Mouse (Mus musculus) urinary bladder, postnatal 36 days (tissue): ENCODE measurements at regions not wholly inside any gene's neighbourhood (a gene's known extent, or its start where the extent isn't known, plus 50 kb on each side); places are given as distances from the start of the nearest gene placed in this dataset.
"Not testable (repeated sequence)": the region's sequence is repeated elsewhere in the genome, so short reads cannot be mapped to it uniquely, and the experiment has no call there.

ENCODE experiments used
- DNase-seq, 2 experiments: peaks; one replicate each; pipeline ENCODE4 v3.0.0; 2022; ENCODE audit warnings: low spot score in 2 of 2, mixed read lengths in 1 of 2

GRCm38 (mm10) chr3:31508471-31508870, 198.3 kb upstream of the Slc7a14 start:
- no peak for DNase-seq

DNA sequence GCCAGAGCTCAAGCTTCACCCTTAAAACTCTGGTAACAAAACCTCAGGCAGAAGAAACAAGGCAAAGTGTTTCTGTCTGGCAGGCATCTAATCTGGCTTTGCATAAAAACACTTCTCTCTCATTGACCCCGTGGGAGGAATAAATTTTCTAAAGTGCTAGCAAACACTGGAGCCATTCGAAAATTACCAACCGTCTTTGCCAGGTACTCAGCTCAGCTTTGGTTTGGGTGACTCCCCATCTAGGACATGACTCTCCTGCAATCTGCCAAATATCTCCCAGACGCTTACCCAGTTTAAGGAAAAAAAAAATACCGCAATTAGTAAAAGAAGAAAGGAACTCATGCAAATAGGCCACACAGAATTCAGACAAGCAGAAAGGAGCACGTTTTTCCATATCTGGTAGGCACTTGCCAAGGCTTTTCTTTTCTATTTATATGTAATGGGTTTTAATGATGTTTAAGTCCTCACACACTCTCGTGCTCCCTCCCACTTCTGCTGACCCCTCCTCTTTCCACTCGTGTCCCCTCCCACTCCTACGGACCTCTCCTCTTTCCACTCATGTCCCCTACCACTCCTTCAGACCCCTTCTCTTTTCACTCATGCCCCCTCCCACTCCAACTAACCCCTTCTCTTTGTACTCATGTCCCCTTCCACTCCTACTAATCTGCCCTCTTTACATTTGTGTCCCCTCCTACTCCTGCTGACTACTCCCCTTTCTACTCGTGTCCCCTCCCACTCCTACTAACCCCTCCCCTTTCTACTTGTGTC, 189.2 kb upstream of the Slc7a14 start:
- no peak for DNase-seq

DNA sequence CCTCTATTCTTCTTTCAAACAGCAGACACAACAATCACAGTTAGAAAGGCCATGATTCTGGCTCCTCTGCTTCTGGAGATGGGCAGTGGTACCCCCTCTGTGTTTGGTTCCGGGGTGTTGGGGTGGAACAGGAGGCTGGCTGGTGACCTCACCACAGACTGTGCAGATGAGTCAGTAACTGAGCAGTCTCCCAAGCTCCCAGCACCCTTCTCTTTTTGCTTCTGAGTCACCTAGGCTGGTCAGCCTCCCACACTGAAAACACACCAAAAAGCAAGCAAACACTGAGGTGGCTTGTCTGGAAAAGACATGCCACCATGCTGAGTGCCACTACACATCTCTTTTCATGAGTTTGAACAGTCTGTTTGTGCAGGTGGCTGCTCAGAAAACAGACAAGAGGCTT, 185.1 kb upstream of the Slc7a14 start:
- no peak for DNase-seq

- DNase-seq = no peak
Observed at GRCm38 (mm10) chr3:31494706-31495105, 184.5 kb upstream of the Slc7a14 start.

DNA sequence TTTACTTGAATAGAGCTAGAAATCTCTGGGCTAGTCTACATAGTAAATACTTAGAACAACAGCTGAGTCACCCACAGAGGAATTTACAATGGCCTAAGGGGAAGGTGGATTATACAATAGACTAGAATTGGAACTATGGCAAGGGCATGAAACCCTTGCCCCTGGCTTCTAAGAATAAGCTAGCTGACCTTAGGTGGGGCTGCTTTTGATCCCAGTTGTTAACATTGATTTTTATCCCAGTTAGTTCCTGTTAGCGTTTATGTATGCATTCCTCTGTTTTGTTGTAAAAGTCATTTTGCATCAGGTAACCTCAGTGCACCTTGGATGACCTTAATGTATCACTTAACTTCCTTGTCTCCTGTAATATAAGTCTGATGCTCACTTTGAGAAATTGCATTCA, 181.6 kb upstream of the Slc7a14 start:
- not testable (repeated sequence) for DNase-seq

GRCm38 (mm10) chr3:31487596-31487995, 177.4 kb upstream of the Slc7a14 start:
- DNase-seq = no peak

DNA sequence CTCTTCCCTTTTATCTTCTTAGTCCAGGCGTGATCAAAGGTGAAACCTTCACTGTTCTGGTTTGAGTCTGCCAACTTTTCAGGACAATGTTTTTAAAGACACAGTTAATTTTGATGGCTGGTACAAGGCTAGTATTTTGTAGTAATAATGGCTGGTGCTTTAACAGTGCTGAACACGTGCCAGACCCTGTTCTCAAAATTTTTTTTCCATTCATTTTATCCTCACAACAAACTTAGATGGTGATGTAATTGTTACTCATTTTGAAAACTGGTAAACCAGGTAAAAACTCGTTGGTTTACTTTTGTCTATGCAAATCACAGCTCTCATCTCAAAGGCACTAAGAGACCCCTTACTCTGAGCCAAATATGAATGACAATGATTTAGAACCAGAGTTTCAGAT, 171.8 kb upstream of the Slc7a14 start:
- DNase-seq = no peak

GRCm38 (mm10) chr3:31467882-31468281, 157.7 kb upstream of the Slc7a14 start:
- DNase-seq = no peak

- no peak for DNase-seq
Observed at GRCm38 (mm10) chr3:31464260-31464659, 154.1 kb upstream of the Slc7a14 start.

- peak in 1 of 2 experiments; percentile 5 for DNase-seq
Observed at GRCm38 (mm10) chr3:31459456-31459855, 149.3 kb upstream of the Slc7a14 start.

DNA sequence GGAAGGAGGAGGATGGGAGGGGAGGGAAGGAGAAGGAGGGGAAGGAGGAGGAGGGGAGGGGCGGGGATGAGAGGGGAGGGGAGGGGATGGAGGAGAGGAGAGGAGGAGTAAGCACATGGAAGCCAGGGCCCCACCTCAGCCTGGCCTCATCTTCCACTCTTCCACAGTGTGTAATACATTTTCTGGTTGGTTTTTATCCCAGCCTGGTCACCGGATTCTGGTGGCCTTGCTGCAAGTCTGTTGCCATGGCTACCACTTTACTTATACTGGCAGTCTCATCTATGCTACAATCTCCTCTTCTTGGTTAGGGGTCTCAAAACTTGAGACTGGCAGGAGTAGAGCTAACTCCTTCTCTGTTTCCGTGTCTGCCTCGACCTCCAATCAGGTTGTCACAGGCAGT, 147.8 kb upstream of the Slc7a14 start:
- no peak for DNase-seq

DNA sequence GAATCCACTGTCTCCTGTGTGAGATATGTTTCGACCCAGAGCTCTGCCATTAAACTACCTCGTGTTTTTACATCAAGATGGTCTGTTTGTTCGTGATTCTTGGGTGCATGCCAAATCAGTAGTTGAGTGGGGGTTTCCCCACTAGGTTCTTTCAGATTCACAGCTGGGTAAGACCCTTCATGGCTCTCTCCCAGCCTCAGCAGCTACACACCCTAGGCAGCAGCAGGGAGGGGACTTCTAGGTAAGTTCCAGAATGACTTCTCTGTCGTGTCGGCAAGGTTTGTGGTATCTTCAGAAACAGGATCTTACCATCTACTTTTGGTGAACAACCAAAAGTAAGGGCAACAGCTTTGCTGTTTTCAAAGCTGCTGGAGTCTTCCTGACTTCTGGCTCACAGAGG, 144.9 kb upstream of the Slc7a14 start:
- DNase-seq = no peak

- no peak for DNase-seq
Observed at GRCm38 (mm10) chr3:31444861-31445260, 134.7 kb upstream of the Slc7a14 start.

DNA sequence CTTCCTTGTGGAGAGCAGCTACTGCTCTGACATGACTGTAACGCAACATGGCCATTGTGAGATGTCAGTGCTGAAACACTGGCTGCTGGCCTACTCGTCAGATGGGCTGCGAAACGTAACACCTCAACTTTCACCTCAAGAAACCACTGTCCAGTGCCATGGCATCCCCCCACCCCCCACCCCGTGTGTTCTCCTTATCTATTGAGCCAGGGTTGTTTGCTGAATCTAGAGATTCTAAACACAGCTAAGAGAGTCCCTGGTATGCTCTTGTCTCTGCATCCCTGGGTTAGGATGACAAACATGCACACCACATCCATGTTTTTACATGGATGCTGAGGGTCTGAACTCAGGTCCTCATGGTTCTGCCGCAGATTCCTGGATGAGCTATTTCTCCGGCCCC, 134.1 kb upstream of the Slc7a14 start:
- no peak for DNase-seq

DNA sequence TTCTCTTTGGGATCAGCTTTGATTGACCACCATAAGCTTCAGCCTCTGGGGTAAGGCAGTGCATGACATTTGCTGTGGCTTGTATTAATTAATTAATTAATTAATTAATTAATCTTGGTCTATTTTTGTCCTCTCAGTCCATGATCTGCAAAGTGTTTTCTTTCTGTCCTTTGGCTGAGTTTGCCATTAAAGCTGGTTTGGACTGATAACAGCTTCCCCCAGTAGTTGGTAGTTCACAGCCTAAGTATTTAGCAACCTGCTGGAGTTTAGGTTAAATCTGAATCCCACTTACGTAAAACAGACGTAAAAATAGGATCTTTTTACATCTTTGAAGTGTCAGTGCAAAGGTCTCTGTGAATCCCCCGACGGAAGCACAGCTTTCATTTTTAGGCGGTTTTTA, 133.7 kb upstream of the Slc7a14 start:
- DNase-seq = no peak

DNA sequence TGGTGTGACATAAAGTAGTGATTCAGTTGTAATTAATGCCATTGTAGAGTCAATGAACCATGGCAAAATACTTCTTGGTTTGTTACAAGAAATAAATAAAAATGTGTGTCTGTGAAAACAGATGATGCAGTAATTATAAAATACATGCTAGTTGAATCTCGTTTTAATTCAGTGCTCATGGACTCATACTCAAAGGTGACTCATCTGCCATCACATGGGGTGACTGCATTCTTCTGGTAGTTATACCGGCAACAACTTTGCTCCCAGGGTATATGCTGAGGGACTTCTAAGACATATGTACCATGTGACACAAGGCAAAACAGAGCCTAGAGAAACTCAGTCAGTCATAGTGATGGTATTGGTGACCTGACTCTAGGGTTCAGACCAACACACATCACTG, 130.1 kb upstream of the Slc7a14 start:
- DNase-seq = no peak

- no peak for DNase-seq
Observed at GRCm38 (mm10) chr3:31437970-31438369, 127.8 kb upstream of the Slc7a14 start.

- DNase-seq = no peak
Observed at GRCm38 (mm10) chr3:31435204-31435963, 125.2 kb upstream of the Slc7a14 start.

DNA sequence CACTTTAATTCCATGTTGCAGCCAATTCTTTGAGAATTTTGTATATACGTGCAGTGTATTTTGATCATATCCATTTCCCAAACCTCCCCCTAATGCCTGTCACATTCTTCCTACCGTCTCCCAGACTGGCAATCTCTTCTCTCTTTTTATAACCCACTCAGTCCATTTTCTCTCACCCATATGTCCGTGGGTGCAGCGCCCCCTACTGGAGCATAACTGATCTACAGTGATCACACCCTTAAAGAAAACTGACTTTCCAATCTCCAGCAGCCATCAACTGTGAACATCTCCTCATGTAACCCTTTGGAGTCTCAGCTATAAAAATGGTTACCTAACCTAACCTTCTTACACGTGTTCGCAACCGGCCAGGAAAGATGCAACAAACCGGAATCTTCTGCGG, 123.0 kb upstream of the Slc7a14 start:
- no peak for DNase-seq

GRCm38 (mm10) chr3:31423517-31423916, 113.3 kb upstream of the Slc7a14 start:
- DNase-seq = no peak

GRCm38 (mm10) chr3:31408802-31409201, 98.6 kb upstream of the Slc7a14 start:
- DNase-seq = no peak

GRCm38 (mm10) chr3:31405880-31406279, 95.7 kb upstream of the Slc7a14 start:
- DNase-seq = no peak

GRCm38 (mm10) chr3:31399136-31399535, 89.0 kb upstream of the Slc7a14 start:
- DNase-seq = no peak
